Mouse (Mus musculus): ENCODE results near the gene Acp7. TPM values are rescaled to one million over a fixed set of nuclear protein-coding genes. Genes with fewer than 3 reads are reported as not detected.
"Not testable (repeated sequence)": the region's sequence is repeated elsewhere in the genome, so short reads cannot be mapped to it uniquely, and the experiment has no call there.

The Acp7 gene
- not detected in 2 replicates for polyA plus RNA-seq (2014; fragmentation: Nextera tagmentation; extraction: Ambion mirVana)

DNA sequence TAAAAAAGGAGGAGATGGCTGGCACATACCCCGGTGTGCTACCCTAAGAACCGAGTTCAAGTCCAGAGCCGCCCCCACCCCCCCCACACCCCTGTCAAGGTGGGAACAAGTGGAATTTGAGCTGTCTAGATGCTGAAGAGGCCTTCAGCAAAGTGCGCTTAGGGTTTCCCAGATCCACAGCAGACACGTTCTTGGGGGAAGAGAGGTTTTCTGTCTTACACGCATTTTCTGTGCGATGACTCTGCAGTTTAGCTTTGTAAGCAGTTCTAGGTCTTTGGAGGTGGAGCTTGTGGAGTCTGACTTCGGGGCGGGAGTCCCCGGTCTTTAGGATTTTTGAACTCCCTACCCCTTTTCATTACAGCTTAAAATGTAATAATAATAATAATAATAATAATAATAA is at the start of gene Acp7:
Acp7 (minus strand) TSS at position 260 of the 400 bp plus-strand sequence.
- DNase-seq (no peak), ATAC-seq (ENCODE audit: low FRiP score, low TSS enrichment) (no peak)
- WGBS, result 34% methylated on average over 10 of the region's 10 CpGs
- Histone ChIP-seq H3K4me2 (ENCODE audit: low read length) (peak within 1 kb of the TSS; percentile 46), H3K27me3 (ENCODE audit: control insufficient read depth, insufficient read depth, low read length) (peaks cover 24% of the 10 kb centered on the region), H3K9ac (replicated peaks; ENCODE audit: low read length) (no peak within 1 kb of the TSS), H3K27ac (replicated peaks; ENCODE audit: low read depth, low read length) (no peak within 1 kb of the TSS), H3K9me3 (ENCODE audit: control insufficient read depth, low read length) (no peaks in the 10 kb centered on the region), H3K4me3 (replicated peaks; ENCODE audit: low read depth, low read length) (peak within 1 kb of the TSS; percentile 25), H3K4me1 (ENCODE audit: control insufficient read depth, insufficient read depth, low read length) (peaks cover 6% of the 10 kb centered on the region; the same call in 1 of the 2 replicates), H3K36me3 (ENCODE audit: control insufficient read depth, insufficient read depth, low read length) (no peaks in the 10 kb centered on the region)

DNA sequence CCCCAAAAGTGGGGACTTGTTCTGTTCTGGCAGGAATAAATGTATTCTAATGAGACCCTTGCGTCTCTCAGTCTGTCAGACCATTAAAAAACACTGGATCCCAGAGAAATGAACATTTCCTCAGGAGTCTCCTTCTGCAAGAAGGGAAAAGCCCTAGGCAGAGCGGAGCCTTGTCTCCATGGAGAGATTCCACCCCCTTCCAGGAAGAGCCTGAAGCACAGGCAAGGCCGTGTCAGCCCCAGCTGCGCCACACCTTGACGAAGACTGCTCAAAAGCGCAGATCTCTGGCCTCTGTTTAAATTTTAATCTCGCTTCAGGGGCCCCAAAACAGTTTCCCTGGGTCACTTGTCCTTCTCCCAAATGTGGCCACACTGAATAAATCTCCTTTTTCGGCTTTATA is 46.5 kb upstream of the Acp7 start:
- no peaks in the 10 kb centered on the region for H3K27me3 ChIP-seq (ENCODE audit: control insufficient read depth, insufficient read depth, low read length)
- no peak for ATAC-seq (ENCODE audit: low FRiP score, low TSS enrichment)
- 86% methylated on average over 8 of the region's 8 CpGs for WGBS
- no peak overlapping the region for H3K9ac ChIP-seq (replicated peaks; ENCODE audit: low read length)
- H3K4me2 ChIP-seq (ENCODE audit: low read length), result no peak overlapping the region
- no peaks in the 10 kb centered on the region for H3K36me3 ChIP-seq (ENCODE audit: control insufficient read depth, insufficient read depth, low read length)
- no peak for DNase-seq
- H3K4me1 ChIP-seq (ENCODE audit: control insufficient read depth, insufficient read depth, low read length), result no peaks in the 10 kb centered on the region
- H3K9me3 ChIP-seq (ENCODE audit: control insufficient read depth, low read length), result no peaks in the 10 kb centered on the region
- H3K27ac ChIP-seq (replicated peaks; ENCODE audit: low read depth, low read length), result no peak overlapping the region
- H3K4me3 ChIP-seq (replicated peaks; ENCODE audit: low read depth, low read length), result no peak overlapping the region

DNA sequence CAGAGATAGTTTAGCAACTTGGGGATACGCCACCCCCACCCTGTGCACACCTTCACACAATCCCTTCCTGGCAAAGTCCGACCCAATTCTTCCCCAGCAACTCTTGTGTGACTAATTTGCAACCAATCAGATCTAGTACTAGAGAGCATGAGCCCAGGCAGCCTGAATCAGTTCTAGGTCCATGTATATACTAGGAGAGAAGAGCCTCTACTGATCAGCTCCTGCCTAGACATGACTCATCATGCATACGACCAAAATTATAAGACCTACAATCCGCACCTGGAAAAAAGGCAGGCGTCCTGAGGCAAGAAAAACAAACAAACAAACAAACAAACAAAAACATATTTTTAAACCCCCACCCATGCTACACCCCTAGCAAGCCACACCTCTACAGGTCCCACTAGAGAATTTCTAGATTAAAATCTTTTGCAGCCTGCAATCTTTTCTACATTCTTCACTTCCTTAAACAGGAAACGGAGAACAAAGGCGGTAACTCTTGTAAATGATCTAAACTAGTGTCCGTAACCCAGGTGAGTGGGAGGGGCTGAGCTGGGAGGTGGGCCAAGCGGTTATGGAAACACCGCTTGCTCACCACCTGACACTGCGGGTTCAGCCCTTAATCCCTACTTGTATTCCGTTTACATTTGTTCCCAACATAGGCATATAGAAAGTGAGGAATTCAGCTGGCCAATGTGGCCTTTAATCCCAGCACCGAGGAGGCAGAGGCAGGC is 45.8 kb upstream of the Acp7 start:
- DNase-seq (no peak), ATAC-seq (ENCODE audit: low FRiP score, low TSS enrichment) (no peak)
- no peak overlapping the region for H3K4me3 ChIP-seq (replicated peaks; ENCODE audit: low read depth, low read length)
- H3K4me2 ChIP-seq (ENCODE audit: low read length), result no peak overlapping the region
- H3K27me3 ChIP-seq (ENCODE audit: control insufficient read depth, insufficient read depth, low read length), result no peaks in the 10 kb centered on the region
- H3K9me3 ChIP-seq (ENCODE audit: control insufficient read depth, low read length), result no peaks in the 10 kb centered on the region
- H3K36me3 ChIP-seq (ENCODE audit: control insufficient read depth, insufficient read depth, low read length), result no peaks in the 10 kb centered on the region
- H3K4me1 ChIP-seq (ENCODE audit: control insufficient read depth, insufficient read depth, low read length), result no peaks in the 10 kb centered on the region
- 89% methylated on average over 13 of the region's 13 CpGs for WGBS
- H3K27ac ChIP-seq (replicated peaks; ENCODE audit: low read depth, low read length), result no peak overlapping the region
- H3K9ac ChIP-seq (replicated peaks; ENCODE audit: low read length), result no peak overlapping the region

DNA sequence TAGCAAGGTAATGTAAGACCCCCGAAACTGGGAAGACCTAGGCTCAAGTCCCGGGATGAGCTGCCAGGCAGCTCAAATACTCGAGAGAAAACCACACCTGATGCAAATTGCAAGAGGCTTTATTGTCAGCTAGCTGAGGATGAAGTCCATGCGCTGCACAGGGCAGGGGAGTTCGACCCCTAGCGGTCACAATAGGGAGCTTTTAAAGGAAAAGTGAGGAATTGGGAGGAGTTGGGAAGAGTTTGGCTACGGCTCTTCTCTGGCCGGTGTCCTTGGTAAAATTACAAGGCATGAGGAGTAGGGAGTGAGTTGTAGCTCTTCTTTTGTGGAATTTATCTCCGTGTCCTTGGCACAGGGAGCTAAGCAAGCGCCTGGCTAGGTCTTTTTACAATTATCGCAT is 44.6 kb upstream of the Acp7 start:
- DNase-seq, result peak; percentile 39
- Histone ChIP-seq H3K4me3 (replicated peaks; ENCODE audit: low read depth, low read length) (no peak overlapping the region), H3K27me3 (ENCODE audit: control insufficient read depth, insufficient read depth, low read length) (no peaks in the 10 kb centered on the region), H3K36me3 (ENCODE audit: control insufficient read depth, insufficient read depth, low read length) (no peaks in the 10 kb centered on the region), H3K4me2 (ENCODE audit: low read length) (no peak overlapping the region), H3K9me3 (ENCODE audit: control insufficient read depth, low read length) (no peaks in the 10 kb centered on the region), H3K4me1 (ENCODE audit: control insufficient read depth, insufficient read depth, low read length) (no peaks in the 10 kb centered on the region), H3K27ac (replicated peaks; ENCODE audit: low read depth, low read length) (no peak overlapping the region), H3K9ac (replicated peaks; ENCODE audit: low read length) (no peak overlapping the region)
- WGBS, result 44% methylated on average over 11 of the region's 11 CpGs
- ATAC-seq (ENCODE audit: low FRiP score, low TSS enrichment), result no peak

DNA sequence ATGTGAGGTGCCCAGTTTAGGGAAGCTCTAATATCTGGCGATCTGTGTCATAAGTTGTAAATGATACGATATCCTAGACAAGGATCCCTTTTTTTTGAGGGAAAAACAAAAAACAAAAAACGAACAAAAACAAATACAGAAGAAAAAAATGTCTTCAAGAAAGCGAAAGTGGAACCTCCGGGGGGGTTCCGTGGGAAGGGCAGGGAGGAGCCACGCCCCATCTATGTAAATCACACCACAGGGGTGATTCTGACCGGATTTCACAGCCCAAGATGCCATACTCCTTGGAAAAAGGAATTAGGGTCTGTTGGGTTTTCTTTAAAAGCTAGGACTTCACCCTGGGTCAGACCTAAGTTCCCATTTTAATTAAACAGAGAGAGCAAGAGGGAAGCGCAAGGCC is 43.9 kb upstream of the Acp7 start:
- H3K4me3 ChIP-seq (replicated peaks; ENCODE audit: low read depth, low read length), result no peak overlapping the region
- H3K9me3 ChIP-seq (ENCODE audit: control insufficient read depth, low read length), result no peaks in the 10 kb centered on the region
- H3K27ac ChIP-seq (replicated peaks; ENCODE audit: low read depth, low read length), result no peak overlapping the region
- WGBS, result 76% methylated on average over 9 of the region's 9 CpGs
- no peaks in the 10 kb centered on the region for H3K36me3 ChIP-seq (ENCODE audit: control insufficient read depth, insufficient read depth, low read length)
- H3K27me3 ChIP-seq (ENCODE audit: control insufficient read depth, insufficient read depth, low read length), result no peaks in the 10 kb centered on the region
- ATAC-seq (ENCODE audit: low FRiP score, low TSS enrichment) (no peak), DNase-seq (no peak)
- no peaks in the 10 kb centered on the region for H3K4me1 ChIP-seq (ENCODE audit: control insufficient read depth, insufficient read depth, low read length)
- no peak overlapping the region for H3K4me2 ChIP-seq (ENCODE audit: low read length)
- H3K9ac ChIP-seq (replicated peaks; ENCODE audit: low read length), result no peak overlapping the region

DNA sequence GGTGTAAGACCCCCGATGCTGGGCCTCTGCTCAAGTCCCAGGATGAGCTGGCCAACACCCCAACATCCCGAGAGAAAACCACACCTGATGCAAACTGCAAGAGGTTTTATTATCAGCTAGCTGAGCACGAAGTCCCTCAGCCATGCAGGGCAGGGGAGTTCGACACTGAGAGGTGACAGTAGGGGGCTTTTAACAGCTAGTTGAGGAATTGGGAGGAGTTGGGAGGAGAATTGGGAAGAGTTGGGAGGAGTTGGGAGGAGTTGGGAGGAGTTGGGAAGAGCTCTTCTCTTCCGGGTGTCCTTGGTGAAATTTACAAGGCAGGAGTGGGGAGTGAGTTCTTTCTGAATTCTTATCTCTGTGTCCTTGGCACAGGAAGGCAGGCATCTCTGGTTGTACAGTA is 41.7 kb upstream of the Acp7 start:
- not testable (repeated sequence) for DNase-seq; ATAC-seq (ENCODE audit: low FRiP score, low TSS enrichment); H3K4me3 ChIP-seq (replicated peaks; ENCODE audit: low read depth, low read length); H3K27ac ChIP-seq (replicated peaks; ENCODE audit: low read depth, low read length); H3K9me3 ChIP-seq (ENCODE audit: control insufficient read depth, low read length); H3K9ac ChIP-seq (replicated peaks; ENCODE audit: low read length); H3K4me2 ChIP-seq (ENCODE audit: low read length); H3K27me3 ChIP-seq (ENCODE audit: control insufficient read depth, insufficient read depth, low read length); H3K36me3 ChIP-seq (ENCODE audit: control insufficient read depth, insufficient read depth, low read length); H3K4me1 ChIP-seq (ENCODE audit: control insufficient read depth, insufficient read depth, low read length)
- 74% methylated on average over 5 of the region's 5 CpGs for WGBS

DNA sequence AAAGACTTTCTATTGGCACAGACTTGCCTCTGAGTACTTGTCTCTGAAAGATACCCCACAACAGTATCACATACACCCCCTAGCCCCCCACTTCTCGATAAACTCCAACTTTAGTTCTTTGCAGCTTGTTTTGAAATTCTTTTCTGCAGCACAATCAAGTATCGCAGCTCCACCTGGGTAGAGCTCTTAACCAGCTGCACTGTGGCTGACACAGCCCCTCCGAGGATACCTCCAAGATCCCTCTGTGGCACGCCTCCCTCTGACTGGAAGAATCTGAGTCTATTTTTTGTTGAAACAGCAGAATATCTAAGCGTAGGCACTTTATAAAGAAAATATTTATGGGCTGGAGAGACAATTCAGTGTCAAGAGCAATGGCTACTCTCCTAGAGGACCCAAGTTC is 41.1 kb upstream of the Acp7 start:
- no peaks in the 10 kb centered on the region for H3K9me3 ChIP-seq (ENCODE audit: control insufficient read depth, low read length)
- H3K9ac ChIP-seq (replicated peaks; ENCODE audit: low read length), result no peak overlapping the region
- ATAC-seq (ENCODE audit: low FRiP score, low TSS enrichment), result no peak

DNA sequence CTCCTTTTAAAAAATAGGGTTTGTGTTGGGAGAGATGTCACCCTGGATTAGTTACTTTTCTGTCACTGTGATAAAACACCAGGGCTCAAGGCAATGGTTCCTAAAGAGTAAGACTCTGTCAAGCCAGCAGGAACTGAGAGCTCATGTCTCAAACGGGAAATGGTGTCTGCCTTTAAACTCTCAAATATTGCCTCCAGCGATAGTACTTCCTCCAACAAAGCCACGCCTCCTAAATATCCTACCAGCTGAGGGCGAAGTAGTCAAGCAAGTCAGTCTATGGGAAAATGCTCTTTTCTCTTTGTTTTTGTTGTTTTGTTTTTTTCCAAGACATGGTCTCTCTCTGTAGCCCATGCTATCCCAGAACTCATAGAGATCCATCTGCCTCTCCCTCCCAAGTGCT is 40.0 kb upstream of the Acp7 start:
- Histone ChIP-seq H3K4me2 (ENCODE audit: low read length) (no peak overlapping the region), H3K4me1 (ENCODE audit: control insufficient read depth, insufficient read depth, low read length) (no peaks in the 10 kb centered on the region), H3K9me3 (ENCODE audit: control insufficient read depth, low read length) (no peaks in the 10 kb centered on the region), H3K27ac (replicated peaks; ENCODE audit: low read depth, low read length) (no peak overlapping the region), H3K9ac (replicated peaks; ENCODE audit: low read length) (no peak overlapping the region), H3K4me3 (replicated peaks; ENCODE audit: low read depth, low read length) (no peak overlapping the region), H3K36me3 (ENCODE audit: control insufficient read depth, insufficient read depth, low read length) (no peaks in the 10 kb centered on the region), H3K27me3 (ENCODE audit: control insufficient read depth, insufficient read depth, low read length) (no peaks in the 10 kb centered on the region)
- no peak for DNase-seq
- ATAC-seq (ENCODE audit: low FRiP score, low TSS enrichment), result no peak
- WGBS, result 90% methylated on average over 4 of the region's 4 CpGs

More for the DNA sequence above, 41.1 kb upstream of the Acp7 start:
- H3K27ac ChIP-seq (replicated peaks; ENCODE audit: low read depth, low read length), result no peak overlapping the region
- no peaks in the 10 kb centered on the region for H3K36me3 ChIP-seq (ENCODE audit: control insufficient read depth, insufficient read depth, low read length)
- WGBS, result 90% methylated on average over 5 of the region's 5 CpGs
- H3K4me1 ChIP-seq (ENCODE audit: control insufficient read depth, insufficient read depth, low read length), result no peaks in the 10 kb centered on the region
- no peak overlapping the region for H3K4me2 ChIP-seq (ENCODE audit: low read length)
- H3K4me3 ChIP-seq (replicated peaks; ENCODE audit: low read depth, low read length), result no peak overlapping the region
- no peaks in the 10 kb centered on the region for H3K27me3 ChIP-seq (ENCODE audit: control insufficient read depth, insufficient read depth, low read length)
- no peak for DNase-seq

Data from midbrain, embryonic 14.5 days (tissue).